Mouse (Mus musculus) ES-Bruce4 (cell line): ENCODE measurements at regions not wholly inside any gene's neighbourhood (a gene's known extent, or its start where the extent isn't known, plus 50 kb on each side); places are given as distances from the start of the nearest gene placed in this dataset.

Source experiments
- CTCF ChIP-seq: IDR thresholded peaks from one replicate; pipeline ENCODE4 v1.8.1; 2011; ENCODE audit warnings: low read depth, low read length
- EP300 ChIP-seq: IDR thresholded peaks from 2 replicates; pipeline ENCODE4 v1.6.1; 2011; ENCODE audit warnings: low read depth, low read length; ENCODE audit not compliant: insufficient read depth
- POLR2A ChIP-seq: IDR thresholded peaks from one replicate; pipeline ENCODE4 v1.8.1; 2011; ENCODE audit warnings: low read length; ENCODE audit not compliant: insufficient read depth

- no peak for TF ChIP-seq EP300
- TF ChIP-seq CTCF = no peak
- TF ChIP-seq POLR2A = no peak
Measured at GRCm38 (mm10) chr2:101440231-101440630, 184.3 kb upstream of the Rag2 start.
